Mouse (Mus musculus) heart, adult 2 months (tissue): ENCODE results near the gene Hs2st1.

Experiments
- CTCF ChIP-seq: fragments of 200-600 bp; IDR thresholded peaks from 2 replicates; pipeline ENCODE4 v1.8.1; 2022; ENCODE audit warnings: antibody characterized with exemption, mild to moderate bottlenecking, moderate library complexity
- EP300 ChIP-seq: fragments of 200-500 bp; IDR thresholded peaks from 2 replicates; pipeline ENCODE4 v1.6.1; 2011; ENCODE audit warnings: low read depth, low read length, control low read depth; ENCODE audit not compliant: insufficient read depth

DNA sequence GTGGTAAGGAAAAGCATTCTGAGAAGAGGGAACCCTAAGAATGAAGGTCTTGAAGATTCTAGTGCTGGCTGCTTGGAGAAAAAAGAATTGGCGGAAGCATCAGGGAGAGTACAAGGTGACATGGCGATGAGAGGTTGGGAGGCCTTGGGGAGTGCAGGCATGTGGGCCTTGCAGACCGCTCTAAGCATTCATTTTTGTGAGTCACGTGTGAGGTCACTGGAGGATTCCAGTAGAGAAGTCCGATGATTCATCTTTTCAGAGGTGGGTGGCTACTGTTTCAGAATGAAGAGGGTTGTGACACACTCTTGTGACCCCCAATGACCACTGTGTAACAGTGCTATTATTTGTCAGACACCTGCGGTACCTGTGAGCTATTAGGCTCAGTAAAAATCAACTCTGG, 121.0 kb downstream of the Hs2st1 start:
- TF ChIP-seq EP300 (no peak), CTCF (no peak)
